Mouse (Mus musculus) heart, postnatal 0 days (tissue): ENCODE results near the gene Dcdc2c.

Experiments
- CTCF ChIP-seq: IDR thresholded peaks from 2 replicates; pipeline ENCODE4 v1.5.1; 2016; ENCODE audit warnings: antibody characterized with exemption, control low read depth, low read depth
- EP300 ChIP-seq: IDR thresholded peaks from 2 replicates; pipeline ENCODE4 v1.6.1; 2016; ENCODE audit warnings: antibody characterized with exemption, low read depth

DNA sequence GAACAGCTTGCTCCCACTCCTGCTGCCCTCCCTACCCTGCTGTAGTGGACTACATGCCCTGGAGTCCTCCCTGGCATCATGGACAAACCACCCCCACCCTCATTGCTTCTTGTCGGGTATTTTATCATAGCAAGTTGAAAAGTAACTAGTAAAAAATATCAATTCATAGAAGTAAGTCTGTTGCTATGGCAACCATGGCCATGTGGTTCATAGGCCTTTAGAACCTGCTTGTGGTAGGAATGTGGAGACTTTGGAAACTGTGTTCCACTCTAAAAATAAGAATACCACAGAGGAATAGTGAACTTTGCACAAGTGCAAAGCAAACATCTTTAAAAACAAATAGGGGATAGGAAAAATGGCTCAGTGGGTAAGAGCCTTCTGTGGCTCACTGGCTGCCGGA lies 20.0 kb upstream of the Dcdc2c start:
- TF ChIP-seq EP300 (no peak), CTCF (no peak)
